Mouse (Mus musculus) WW6 (cell line): ENCODE measurements around the gene Gnas.

Source experiments
- DNase-seq: peaks from one replicate; pipeline ENCODE4 v3.0.0-alpha.2; 2013; ENCODE audit warnings: low read depth, low spot score

The Gnas gene

DNA sequence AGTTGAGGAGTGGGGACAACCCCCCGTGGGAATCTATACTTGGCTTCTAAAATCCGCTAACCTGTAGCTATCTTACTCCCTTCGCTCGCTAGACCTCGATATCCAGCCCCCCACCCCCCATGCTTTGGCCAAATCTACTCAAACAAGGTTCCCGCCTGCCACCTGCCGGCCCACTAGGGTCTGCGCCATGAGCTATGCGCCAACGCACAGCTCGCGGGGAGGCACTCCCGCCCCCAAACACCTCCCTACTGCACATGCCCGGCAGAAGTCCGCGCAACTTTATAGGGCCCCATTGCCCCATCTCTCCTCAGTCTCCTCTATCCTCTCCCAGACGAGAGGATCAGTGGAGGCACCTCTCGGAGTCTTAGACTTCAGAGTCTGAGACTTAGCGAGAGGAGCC, at the start of gene Gnas:
Gnas (plus strand) TSS at position 310 of the 400 bp plus-strand sequence.
- DNase-seq: no peak

DNA sequence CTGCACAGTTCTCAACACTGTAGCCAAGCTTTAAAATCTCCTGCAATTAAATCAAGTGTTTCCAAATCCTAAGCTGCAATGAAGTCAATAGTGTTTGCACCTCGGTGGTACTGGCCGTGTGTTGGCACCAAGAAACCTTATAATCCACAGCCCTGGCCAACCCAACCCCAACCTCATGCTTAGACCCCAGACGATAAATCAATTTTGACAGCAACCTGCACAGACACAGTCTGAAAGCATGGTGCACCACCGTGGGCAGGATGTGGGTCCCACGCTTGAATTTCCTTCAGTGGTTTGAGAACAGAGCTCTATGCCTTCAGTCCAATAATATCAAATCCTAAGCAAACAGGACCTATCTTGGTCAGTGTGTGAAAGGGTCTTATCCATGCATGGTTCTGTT, 41.7 kb upstream of the Gnas start:
- no peak for DNase-seq

DNA sequence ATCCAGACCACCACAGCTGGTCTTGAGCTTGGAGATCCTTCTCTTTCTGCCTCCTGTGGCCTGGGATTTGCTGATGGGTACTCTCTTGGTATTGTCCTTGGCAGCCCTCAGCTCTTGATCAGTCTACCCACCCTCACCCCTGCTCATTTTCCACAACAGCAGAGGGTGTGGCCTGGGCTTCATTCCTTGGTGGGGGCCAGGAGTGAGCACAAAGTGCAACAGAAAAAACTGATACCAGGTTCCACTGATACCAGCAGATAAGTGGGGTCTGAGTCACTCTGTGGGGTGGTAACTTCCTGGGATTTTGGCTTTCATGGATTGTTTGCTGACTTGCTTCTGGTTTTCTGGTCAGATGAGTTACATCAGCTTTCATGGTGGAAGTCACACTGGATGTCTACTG, 32.2 kb upstream of the Gnas start:
- no peak for DNase-seq

DNA sequence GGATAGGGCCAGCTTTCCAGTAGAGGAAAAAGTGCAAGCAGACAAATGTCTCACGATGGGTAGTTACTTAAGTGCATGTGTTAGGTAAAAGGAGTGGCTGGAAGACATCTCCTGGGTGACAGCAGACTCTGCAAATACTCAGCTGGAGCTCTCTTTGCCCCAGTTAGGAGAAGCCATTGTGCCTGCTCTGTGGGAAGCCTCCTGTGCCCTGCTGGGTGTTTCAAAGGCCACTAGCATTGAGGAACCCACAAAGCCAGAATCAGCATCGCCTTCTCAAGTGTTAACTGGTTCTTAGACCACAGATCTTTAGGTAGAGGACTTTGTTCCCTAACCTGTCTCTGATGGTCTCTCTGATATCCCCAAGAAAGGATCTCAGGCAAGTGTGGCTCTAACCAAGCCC, 26.8 kb upstream of the Gnas start:
- DNase-seq: no peak

DNA sequence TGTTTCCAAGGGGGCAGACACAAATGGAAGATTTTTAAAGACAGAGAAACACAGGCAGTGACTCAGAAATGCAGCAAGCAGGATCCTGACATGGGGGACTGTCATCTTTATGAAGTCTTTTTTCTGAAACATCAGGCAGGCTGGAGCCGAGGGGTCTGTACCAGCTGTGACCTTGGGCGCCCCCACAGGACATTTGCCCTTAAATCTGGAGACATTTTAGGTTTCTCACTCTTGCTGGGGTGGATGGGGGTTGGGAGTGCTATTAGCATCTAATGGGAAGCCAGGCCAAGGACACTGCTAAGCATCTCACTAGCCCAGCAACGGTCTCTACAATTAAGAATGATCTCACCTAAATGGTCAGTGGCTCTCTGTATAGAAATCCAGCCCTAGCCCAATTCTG, 24.1 kb upstream of the Gnas start:
- DNase-seq: no peak

DNA sequence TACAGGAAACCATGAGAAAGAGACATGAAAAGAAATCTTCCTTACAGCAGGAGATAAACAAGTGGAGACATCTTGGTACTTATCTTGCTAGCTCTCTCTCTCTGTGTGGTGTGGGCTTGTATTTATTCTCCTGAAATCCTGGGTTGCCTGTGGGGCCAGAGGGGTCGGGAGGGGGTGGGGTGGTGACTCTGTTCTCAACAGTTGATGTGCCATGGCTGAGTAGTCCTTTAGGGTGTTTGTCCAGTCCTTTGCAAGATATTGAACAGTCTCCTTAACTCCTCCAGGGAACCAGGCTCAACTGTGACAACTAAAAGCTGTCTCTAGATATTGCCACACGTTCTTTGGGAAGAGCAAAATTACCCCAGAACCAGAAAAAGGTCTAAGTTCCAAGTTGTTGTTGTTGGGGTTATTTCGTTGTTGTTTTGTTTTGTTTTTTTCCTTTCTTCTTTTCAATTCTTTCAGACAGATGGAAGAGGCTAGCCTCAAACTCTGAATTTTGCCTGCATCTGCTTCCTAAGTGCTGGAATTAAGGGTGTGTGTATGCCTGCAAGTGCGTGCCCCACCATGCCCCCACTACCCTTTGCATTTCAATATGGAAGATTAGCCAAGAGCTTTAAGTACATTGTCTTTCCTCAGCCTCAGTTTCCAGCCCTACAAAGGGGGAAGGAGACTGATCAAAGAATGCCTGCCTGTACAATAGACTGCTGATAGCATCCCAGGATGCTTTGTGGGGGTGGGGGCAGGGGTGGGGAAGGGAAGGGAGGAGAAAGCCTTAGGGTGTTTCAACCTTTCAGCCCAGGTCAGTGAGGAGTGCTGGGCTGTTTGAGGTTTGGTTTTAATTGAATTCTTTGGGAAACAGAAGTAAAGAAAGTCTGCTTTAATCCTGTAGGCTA, 23.0 kb upstream of the Gnas start:
- no peak for DNase-seq

DNA sequence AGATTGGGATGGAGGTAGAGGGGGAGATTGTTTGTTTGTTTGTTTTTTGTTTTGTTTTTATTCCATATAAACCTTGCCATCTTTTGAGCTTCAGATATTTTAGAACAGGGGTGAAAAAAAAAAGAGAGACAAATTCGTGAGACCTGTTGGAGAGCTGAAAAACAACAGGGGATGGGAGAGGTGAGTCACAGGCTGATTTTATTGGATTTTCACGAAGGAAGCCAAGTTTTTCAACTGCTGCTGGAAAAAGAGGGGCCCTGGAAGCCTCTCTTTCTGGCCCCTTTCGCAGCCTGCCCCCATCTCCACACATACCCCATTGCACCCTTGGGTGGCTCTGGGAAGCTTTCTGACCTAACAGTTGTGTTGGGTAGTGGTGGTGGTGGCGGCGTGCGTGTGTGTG, 22.3 kb upstream of the Gnas start:
- no peak for DNase-seq

DNA sequence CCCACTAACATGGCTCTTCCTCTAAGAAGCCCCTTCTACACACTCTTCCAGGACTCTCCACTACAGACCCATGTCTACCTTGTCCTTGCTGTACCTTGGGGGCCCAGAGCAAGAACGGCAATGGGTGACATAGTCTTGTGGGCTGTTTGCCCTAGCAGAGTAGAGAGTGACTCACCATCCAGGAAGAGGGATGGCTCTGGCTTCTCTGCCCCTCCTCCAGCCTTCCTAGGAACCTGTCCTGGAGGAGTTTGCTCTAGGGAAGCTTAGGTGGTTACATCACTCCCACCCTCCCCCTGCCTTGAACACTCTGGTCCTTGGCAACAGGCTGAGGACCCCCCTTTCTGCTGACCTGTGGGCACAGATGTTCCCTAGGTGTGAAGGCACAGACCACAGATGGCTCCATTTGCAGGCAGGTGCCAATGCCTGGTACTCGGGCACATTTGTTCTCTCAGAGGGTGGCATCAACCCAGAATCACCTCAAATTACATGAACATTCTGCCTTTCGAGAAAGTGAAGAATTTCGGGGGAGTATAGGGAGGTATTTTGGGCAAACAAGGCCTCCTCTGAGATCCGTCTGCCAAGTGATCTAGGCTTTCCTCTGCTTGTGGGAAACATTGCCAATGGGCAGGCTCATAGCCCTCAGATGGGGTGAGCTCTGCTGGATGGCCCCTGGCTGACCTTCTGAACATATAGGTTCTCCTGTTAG, 20.9 kb upstream of the Gnas start:
- DNase-seq: no peak

DNA sequence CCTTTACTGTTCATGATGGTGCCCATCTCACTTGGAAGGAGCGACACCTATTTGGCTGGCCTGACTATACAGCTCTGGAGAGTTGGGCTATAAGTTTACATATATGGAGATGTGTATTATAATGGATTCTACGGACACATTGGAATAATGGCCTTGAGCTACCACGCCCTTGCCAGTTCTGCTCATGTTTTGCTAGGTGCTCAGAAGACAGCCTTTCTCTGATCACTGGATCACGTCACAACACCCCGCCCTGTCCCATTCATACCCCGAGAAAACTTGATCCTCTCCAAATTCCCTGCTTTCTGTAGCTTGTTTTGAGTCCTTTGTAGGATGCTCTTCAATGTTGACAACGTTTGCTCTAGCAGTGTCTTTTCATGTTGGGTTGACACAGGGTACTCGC, 19.9 kb upstream of the Gnas start:
- DNase-seq: no peak

DNA sequence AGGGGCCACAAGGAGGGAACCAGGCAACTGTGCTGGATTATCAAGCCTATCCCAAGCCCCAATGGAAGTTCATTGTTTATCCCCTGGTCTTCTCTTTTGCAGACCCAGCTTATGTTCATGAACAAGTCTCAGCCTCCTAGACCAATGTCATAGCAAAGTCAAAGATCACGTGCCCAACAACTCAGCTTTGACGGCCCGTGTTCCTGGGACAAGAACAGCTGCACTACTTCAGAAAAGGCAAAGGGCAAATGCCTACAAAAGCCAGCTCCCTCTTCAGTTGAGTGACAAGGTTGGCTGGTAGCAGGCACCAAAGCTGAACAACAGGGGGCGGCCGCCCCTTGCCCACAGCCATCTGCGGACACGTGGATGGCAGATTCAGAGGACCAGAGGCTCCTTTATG, 13.7 kb upstream of the Gnas start:
- no peak for DNase-seq

DNA sequence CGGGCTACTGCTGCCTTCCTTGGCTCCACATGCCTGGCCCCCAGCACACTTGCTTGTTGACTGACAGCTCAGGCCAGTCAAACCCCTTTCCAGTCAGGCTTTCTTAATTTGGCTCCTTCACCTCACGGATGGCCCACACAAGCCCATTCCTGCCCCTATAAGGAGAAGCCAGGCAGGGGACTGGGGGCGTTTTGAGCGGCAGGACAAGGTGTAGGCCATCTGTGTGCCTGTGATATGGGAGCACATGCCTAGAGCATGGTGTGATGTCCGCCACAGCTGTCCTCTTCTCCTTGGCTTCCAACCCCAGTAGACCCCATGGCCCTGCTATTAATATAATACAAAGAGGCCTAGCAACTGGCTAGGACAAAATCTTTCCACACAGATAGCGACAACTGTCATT, 12.7 kb upstream of the Gnas start:
- no peak for DNase-seq

DNA sequence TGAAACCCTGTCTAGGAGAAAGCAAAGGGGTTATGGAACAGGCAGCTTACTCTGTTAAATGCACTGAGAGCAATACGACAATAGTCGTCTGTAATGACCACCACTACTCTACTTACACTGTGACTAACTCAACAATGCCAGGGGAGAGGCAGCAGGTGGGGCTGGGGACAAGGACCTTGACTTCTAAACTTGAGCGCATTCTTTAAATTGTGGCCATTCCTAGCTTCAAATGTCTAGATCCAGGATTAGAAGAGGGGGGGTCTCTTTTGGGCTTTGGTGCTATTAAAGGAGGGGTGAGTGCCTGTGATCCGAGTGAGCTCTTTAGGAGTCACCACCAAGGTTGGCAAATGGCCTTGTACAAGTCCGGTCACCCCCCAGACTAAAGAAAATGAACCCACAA, 11.0 kb upstream of the Gnas start:
- no peak for DNase-seq

DNA sequence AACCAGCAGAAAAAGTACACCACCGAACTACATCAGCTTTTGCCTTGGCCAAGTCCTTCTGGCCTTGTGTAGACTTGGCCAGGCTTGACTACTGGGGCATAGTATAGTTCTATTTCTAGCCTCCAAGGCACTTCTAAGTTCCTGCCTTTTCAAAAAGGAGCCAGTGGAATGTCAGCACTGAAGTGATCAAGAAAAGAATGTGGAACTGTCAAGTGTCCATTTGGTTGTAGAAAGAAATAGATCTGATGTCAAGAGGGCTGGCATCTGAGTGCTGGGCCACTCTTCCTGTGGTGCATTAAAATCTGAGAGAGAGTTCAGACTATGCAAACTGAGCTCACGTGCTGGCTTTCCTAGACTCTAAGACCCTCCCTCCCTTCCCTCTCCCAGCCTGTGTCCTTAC, 10.2 kb upstream of the Gnas start:
- no peak for DNase-seq

DNA sequence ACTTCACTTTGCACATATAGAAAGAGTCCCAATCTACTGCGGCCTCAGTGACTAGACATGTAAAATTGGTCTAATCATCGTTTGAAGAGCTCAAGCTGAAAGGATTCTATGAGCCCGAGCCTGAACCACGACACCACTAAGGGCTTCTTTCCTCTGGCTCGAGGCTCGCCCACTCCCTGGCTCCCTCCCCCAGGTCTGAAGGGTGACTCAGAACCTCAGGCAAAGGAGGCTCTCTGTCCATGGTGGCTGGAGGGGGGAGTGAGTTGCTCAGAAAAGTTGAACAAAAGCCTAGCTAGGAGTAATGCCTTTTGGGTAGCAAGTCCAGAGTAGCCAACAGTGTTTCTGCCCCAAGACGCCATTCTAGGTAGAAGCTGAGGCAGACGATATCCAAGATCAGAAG, 4.3 kb upstream of the Gnas start:
- DNase-seq: no peak

DNA sequence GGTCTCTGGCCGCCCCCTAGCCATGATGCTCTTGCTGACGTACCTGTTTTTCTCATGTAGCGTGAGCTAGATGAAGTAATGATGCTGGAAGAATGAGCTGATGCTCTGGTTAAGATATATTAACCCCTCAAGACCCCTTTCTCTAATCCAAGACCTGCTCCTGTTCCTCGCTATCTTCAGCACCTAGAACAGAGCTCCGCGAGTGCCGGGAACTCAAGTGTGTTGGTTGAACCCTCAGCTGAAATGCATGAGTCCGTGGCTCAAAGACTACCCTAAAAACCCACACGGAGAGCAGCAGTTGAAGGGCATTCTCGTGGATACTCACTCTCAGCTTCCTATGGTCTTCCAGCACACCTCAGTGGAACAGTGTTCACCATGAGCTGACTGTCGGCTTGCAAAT, 779 bp upstream of the Gnas start:
- no peak for DNase-seq

DNA sequence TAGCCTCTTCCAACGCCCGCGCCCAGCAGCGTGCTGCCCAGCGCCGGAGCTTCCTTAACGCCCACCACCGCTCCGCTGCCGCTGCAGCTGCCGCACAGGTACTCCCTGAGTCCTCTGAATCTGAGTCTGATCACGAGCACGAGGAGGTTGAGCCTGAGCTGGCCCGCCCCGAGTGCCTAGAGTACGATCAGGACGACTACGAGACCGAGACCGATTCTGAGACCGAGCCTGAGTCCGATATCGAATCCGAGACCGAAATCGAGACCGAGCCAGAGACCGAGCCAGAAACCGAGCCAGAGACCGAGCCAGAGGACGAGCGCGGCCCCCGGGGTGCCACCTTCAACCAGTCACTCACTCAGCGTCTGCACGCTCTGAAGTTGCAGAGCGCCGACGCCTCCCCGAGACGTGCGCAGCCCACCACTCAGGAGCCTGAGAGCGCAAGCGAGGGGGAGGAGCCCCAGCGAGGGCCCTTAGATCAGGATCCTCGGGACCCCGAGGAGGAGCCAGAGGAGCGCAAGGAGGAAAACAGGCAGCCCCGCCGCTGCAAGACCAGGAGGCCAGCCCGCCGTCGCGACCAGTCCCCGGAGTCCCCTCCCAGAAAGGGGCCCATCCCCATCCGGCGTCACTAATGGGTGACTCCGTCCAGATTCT, 812 bp downstream of the Gnas start:
- no peak for DNase-seq

DNA sequence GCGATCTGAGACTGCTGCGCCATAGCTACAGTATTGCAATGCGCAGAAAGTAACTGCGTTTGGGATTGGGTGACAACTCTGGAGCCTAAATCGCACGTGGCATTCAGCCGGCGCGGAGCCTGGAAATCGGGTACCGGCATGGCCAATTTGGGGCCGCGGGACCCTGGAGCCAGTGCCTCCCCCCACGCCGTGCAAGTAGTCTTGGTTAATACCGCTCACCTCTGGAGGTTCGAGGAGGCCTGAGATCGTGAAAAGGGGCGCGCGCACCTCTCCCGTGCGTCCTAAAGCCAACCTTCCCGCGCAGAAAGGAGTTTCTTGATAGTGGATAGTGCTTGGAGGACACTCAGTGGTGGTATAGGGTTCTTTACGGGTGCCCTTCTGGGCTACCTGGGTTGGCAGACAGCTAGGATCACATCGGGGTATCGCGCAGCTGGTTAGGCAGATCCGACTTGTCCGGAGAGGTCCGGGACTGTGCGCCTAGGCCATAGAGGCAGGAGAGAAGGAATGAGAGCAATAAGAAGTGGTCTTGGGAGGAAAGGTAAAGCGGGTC, 1.9 kb downstream of the Gnas start:
- DNase-seq: no peak

DNA sequence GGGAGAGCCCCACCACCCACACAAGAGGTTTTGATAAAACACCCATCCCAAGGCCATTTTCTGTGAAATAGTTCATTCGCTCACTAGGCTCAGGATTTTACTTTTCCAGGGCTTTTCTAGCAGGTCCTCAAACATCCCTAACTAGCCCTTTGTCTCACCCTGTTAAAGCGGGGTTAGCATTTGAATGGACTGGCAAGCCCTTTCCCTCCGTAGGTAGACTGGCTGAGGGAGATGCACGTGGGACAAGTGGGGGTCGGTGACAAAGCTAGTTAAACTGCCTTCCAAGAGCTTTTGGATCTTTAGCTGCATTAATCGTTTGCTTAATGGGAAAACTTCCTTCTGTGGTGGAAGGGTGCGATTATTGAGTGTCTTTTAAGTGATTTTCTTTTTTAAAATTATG, 3.8 kb downstream of the Gnas start:
- no peak for DNase-seq

DNA sequence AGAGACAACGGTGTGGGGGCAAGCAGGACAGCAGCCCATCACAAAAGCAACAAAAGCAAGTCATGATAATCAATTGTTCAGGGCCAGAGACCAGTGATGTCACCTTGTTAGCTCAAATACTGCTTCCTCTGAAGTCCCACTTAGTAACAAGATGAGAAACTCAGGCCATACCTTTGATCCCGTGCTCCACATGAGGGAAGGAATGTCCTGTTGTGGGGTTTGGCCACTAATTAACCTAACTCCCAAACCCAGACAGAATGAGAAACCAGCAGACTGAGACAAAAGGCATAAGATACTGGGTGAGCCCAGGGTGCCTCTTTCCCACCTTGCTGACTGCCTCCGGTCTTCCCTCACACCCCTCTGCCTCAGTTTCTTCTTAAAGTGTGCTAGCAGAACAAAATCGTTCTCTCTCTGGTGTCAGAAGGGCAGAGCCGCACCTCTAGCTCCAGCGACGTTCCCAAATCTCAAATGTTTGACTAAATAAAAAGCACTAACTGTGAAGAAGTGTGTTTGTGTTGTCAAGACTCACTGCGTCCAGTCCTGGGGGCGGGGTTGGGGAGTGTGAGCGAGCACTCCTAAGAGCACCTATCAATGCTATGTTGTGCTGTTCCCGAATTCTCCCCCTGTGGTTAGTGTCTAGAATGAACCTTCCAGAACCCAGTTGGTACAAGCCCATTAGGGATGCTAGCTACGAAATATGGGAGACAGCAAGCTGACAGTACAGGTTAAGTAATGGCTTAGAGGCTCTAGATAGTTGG, 4.7 kb downstream of the Gnas start:
- DNase-seq: no peak

DNA sequence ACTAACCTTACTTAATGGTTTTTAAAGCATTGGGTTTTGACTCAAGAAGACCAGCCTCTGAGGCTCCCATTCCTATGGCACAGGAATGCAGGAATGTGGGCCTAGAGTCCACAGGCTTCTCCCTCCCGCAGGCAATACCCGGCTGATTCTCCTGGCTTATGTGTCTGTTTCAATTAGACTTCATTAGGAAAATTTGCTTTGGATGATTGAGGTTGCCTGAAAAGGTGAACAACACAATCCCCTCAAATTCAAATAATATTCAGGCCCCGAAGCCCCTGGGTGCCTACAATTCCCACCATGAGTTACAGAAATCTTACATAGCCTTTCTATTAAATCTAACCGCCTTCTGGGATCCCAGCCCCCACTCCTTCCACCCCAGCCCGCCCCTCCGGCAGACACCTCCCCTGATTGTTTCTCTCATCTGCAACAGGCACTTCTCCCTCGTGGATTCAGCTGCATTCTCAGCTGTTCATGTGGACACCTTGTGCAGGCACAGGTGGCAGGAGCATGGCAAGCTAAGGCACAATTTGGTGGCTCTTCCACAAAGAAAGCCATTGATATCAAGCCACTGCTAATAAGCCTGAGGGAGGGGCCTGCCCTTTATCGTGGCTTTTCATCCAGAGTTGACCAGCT, 7.0 kb downstream of the Gnas start:
- no peak for DNase-seq

DNA sequence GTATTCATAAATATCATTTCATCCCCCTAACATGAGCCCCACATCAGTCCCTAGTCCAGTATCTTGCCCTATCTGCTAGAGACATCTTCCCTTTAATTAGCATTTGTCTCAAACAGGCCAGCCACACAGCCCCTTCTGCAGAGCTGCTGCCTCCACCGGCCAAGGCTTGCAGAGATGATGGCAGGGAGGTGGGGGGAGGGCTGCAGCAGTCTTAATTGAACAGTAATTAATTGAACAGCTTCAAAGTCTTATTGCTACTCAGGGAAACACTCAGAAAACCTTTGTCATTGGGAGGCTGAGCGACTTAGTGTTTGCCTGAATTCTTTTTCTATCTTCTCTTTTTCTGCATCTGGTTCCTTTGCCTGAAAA, 7.5 kb downstream of the Gnas start:
- no peak for DNase-seq
